Mouse (Mus musculus) myocyte (in vitro differentiated cells): ENCODE data around the gene Ubxn6.

Experiments used
- MYOG ChIP-seq, 3 experiments: IDR thresholded peaks; one replicate each; pipeline ENCODE4 v1.6.1; 2011; ENCODE audit warnings: control low read depth in 2 of 3, low read depth in 2 of 3, mild to moderate bottlenecking in 2 of 3; ENCODE audit not compliant: insufficient read length in 2 of 3, control insufficient read depth in 1 of 3, insufficient read depth in 1 of 3
- POLR2AphosphoS2 ChIP-seq: IDR thresholded peaks from one replicate; pipeline ENCODE4 v1.6.1; 2011; ENCODE audit warnings: low read depth, control low read depth; ENCODE audit not compliant: insufficient read length
- TCF12 ChIP-seq: IDR thresholded peaks from one replicate; pipeline ENCODE4 v1.6.1; 2011; ENCODE audit warnings: mild to moderate bottlenecking, control low read depth; ENCODE audit not compliant: poor library complexity, insufficient read depth, severe bottlenecking

GRCm38 (mm10) chr17:56026881-56027280 is 47.9 kb downstream of the Ubxn6 start:
- TF ChIP-seq MYOG (IDR thresholded peaks at IDR 0.05; ENCODE audit: control insufficient read depth in 1 of 3, insufficient read depth in 1 of 3, insufficient read length in 2 of 3, low read depth in 2 of 3) (no peak), TCF12 (no peak), POLR2AphosphoS2 (no peak)
